Mouse (Mus musculus) 3T3-L1 (cell line): Measurements from ENCODE around the gene Lmntd1.

Experiments used
- DNase-seq: peaks from one replicate; pipeline ENCODE4 v3.0.0-alpha.2; 2015; ENCODE audit warnings: low read depth, low spot score

The Lmntd1 gene

DNA sequence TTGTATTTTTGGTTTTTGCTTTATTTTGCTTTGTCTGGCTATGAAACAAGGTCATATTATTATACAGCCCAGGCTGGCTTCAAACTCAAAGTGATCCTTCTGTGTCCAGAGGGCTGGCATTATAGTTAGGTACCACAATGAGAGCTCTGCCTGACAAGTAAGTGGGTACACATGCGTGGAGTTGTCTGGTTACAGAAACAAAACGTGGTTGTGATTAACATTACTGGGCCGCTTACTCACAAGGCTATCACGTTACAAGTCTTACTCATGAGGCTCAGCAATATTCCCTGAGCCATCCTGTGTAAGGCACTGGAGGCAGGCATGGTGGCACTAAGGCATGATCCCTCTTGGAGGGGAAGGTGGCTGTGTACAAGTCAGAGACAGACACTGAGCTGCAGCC, 49.4 kb downstream of the Lmntd1 start:
- peak; percentile 94 for DNase-seq

DNA sequence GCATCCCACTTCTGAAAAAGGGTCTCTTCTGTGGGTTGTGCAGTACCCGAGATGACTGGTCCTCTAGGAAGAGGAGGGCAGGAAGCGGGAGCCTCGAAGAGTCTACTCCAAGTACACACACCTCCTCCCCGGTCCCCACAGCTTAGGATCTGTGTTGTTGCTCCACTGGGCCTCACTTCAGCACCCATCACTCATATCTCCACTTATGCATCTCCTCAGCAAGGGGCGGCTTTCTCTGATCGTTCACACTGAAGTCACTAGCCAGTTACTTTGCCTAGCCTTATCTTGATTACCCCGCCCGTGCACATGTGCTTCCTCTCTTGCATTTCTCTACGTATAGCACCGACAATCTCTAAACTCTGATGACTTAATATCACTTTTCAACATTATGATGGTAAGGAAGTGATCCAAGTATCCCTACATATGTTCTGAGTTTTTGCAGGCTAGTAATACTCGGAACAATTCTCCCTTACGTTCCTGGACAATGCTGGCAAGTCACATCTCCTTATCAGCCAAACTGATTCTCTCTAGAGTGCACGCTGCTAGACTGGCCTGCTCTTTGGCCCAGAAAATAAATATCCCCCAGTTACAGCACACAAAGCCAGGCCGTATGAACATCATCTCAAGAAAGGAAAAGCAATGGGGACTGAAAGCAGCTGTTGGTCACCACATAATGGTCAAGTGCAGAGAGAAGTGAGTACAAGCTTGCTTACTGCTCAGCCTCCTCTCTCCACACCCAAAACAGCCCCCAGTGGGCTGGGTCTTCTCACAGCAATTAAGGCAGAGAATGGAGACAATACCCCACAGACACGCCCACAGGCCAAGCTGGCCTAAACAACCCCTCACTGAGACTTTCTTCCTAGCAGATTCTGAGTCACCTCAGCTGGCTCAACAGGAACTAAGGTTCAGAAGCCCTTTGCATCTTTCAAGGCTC, 56.8 kb downstream of the Lmntd1 start:
- DNase-seq: peak; percentile 32

DNA sequence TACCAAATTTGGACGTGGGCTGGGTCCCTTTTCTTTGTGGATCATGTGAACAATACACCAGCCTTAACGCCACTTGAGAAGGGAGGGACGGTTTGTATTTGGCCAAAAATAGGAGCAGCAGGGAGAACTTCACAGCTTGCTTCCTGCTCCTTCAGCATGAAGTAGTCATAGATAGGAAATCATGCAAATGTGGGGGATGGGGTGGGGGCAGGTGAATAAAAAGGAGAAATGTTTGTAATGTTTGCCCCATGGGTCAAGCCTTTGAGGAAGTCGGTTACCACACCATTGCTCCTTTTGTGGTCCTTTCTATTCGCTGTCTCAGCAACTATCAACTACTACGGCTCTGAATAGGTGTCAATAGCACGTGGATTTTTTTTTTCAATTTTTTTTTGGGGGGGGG, 60.9 kb downstream of the Lmntd1 start:
- DNase-seq: no peak

DNA sequence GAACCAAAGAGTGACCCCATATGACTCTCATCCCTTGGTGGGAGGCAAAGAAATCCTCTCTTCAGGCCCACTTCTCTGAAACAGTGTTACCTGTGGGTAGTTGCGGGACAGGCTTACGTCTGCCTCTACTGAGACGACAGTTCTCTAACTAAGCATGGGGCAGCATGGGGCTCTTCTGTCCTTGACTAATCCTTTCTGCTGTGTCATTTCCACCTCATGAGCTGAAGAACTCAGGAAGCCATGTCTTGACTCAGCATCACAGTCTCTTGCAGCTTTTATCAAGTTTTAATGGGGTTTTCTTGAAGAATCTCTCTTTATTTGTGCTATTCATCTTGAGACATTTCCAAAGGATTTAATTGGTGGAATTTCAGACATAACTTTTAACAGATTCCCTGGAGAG, 61.3 kb downstream of the Lmntd1 start:
- no peak for DNase-seq

DNA sequence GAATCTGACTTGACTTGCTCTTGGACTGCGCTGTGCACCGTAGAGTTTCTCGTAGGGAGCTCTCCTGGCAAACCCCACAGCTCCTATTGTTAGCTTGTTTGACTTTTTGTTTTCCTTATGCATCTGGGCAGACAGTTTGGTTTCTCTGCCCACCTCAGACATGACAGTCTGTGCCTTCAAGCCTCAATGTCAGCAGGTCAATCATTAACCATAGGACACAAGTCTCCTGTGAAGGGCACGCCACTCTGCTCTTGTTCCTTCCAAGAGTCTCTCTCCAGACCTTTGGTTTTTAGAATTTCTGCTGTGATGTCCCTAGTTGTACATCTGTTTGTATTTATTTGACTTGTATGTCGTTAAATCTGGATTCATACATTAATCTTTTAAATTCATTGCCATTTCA, 63.1 kb downstream of the Lmntd1 start:
- DNase-seq: no peak

DNA sequence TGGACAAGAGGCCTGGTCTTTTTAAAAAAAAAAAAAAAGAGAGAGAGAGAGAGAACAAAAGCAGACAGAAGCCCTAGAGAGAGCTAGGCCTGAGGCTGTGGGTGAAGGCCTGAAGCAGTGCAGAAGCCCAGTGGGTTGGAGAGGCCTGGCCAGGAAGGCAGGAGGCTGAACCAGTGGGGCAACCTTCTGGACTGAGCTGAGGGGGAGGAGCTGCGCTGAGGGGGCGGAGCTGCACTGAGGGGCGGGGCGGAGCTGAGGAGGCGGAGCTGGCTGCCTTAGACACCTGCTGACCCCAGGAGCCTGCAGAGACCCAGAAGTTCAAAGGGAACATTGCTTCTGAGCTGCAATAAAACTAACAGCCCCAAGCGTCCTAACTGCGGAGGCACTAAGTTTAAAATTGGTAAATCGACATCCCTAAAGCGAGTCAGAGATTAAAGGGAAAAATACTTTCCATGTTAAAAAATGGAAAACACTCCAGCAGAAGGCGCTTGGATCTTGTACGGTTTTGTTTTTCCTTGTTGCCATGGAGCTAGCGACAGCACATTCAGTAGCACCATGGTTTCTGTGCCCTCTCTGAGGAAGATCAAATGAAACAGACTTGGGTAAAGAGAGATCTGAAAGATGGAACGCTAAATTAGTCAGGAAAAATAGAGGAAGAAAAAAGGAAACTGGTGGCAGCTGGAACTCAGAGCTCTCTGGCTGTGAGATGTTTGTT, 68.0 kb downstream of the Lmntd1 start:
- DNase-seq: no peak

DNA sequence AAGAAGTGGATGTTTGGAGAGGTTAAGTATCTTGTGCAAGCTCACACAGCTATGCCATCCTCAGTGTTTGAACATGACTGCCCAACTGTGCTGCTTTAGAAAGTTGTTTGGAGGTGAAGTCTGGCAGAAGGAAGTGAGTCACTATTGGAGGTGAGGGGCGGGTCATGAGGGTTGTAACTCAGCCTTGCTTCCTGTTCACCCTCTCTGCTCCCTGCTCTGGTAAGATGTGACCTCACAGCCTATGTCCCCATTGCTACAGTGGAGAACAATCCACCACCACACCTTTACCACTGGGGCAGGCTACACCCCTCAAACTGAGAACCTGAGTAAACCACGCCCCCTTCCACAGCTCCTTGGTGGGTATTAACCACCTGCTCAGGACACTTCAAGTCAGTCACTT, 69.3 kb downstream of the Lmntd1 start:
- peak; percentile 42 for DNase-seq

DNA sequence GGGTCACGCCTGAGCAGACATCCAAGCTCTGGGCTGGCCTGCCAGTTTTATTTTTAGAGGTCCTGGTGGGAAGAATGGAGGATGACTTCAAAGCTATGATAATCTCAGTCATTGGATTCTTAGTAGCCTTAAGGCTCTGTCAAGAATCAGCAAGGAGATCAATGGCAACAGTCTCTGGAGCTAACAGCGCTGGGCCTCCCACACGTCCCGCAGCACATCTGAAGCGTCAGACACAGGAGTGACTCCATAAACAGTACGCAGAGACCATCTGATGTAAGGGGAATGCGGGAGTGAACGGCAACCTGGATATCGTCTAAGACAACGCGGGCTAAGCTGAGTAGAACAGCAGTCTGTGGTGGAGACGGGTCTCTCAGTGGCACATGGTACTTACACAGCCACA, 69.8 kb downstream of the Lmntd1 start:
- no peak for DNase-seq

DNA sequence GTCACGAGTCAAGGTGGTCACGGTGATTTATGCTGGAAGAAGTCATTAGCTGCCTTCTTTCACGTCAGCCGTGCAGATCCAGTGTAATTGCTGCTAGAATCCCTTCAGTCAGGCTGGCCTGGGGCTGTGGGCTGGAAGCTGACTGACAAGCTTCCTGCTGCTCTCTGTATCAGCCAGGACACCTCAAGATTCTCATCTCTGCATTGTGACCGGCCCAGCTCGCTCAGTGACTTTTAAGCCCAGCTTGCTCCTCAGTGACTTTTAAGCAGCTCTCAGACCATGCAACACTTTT, 74.6 kb downstream of the Lmntd1 start:
- no peak for DNase-seq

DNA sequence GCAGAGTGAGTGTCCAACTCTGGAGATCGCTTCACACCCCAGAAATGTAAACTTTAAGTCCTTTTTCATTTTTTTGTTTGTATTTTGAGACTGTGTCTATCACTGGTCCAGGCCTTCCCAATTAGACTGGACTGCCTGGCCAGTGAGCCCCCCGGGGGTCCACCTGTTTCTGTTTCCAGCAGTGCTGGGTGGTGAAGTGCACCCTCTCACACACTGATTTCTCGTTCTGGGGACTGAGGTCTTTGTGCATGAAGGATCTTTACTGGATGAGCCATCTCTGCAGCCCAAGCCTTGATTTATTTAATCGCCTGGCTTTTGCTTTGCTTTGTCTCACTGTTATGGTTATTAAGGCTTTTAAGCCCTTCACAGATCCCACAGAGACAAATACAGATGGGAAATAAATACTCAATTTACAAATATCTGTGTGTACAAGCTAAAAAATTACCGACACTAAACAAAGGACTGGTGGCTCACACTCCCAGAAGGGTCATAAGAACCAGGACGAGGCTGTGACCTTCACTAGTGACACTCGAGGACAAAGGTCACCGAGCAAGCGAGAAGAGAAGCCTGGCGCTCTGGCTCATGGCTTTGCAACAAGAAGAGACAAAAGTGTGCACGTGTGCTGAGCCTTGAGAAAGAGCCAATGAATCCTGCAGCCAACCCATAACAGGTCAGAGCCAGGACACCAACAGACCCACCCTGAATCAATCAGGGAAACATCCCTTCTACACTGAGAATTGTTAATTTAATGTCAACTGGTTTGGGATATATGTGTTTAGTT, 75.1 kb downstream of the Lmntd1 start:
- DNase-seq: no peak

DNA sequence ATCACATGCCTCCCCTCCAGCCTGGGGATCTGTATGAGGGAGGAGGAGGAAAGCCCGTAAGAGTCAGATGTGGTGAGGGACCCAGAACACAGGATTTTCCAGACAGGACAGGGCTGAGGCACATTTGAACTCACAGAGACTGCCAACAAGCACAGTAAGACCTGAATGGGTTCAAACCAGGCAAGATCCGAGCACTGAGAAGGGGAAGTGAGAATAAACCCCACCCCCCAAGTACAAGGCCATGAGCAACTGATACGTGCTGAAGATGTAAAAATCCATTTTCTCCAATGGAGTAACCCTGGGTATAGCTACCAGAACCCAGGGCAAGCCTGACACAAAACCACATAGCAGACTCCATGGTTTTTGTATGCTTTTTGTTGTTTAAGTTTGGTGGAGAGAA, 83.7 kb downstream of the Lmntd1 start:
- no peak for DNase-seq

DNA sequence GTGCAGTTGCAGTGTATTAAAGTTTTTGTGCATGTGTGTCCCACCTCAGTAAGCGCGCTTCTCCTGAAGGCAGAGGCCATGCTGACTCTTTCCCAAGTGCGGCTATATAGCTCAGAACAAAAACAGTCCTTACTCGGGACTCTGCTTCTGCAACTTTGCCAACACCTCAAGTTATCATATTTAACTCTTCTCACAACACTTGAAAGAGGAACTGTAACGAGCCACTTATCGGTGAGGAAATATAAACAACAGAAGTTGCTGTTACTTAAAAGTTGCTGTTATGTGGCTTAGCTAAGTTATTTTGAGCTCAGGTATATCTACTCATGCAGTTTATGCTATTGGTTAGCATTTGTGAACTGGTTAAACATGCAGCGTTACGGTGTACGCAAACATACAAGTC, 90.8 kb downstream of the Lmntd1 start:
- no peak for DNase-seq

DNA sequence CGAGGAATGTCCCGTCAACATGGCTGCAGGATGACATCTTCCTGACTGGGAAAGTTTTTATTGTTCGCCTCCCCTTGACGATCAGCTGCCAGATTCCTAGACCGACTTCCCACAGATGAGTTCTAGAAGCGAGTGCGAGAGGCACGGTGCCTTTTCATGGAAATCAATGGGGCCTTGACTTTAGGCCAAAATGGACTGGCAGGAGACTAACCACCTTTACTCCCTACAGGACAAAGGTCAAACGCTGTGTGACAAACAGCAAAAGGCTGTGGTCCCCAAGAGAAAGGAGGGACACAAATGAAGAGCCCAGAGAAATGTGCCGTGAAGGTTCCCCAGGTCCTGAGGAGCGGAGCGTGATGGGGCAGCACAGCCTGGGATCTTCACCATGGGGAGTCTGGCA, 91.5 kb downstream of the Lmntd1 start:
- no peak for DNase-seq

DNA sequence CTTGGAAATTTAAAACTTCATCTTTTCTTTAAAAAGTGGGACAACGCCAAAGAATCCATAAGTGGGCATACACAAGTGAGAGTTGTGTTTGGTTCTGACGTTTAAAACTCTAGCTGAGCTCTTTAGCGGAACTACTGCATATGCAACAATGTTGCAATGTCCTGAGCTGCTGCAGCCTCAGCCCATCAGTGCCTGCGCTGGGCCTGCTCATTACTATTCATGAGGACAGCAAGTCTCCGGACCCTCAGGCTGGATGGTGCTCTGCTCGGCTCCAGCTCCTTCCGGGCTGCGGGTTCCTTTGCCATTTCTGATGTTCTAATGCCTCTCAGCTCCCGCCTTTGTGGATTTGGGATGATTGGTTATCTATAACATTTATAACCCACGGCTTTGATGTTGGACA, 97.1 kb downstream of the Lmntd1 start:
- DNase-seq: no peak

DNA sequence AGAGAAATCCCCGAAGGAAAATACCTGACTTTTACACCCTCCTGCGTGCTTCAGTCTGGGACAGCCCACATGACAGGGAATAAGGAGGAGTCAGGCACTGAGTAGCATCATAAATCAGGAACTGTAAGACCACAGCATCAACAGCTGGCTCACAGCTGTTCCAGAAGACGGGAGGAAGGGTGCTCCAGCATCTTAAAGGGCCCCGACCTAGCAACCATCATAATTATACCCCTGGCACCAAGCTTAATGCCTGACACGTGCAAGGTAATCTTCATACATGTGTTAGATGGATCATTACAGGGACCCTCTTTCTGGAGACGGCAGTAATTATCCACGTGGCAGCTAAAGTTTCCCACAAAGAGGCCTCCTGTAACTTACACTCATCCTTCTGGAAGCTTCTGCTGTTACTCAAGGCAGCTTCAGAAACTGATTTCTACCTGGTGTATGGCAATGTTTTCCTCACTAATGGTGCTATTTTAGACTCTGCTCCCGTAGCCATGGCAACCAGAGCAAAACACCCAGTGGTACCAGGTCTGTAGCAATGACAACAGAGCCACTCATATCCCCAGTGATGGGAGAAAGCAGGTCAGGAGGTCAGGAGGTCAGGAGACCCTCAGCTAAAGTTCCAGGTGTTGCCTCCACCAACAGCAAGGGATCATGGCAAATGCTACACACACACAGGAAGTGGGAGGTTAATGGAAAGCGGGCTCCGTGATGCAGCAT, 98.1 kb downstream of the Lmntd1 start:
- peak; percentile 32 for DNase-seq

DNA sequence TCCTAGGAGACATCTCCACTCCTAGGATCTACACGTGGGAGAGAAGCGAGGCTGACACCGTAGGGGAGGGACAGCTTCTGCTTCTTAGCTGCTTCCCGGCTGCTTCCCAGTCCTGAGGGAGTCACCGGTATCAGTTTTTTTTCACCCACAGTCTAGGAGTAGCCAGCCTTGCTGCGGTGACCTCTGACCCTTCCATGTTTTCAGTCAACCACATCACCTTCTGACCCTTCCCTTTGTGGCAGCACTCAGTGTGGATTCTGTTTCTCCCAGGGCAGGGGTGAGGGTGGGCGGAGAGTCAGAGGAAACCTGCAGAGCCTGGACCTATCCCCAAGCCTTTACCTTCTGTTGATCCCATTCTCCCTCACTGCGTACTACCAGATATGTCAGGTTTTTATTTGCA, 102.9 kb downstream of the Lmntd1 start:
- no peak for DNase-seq

DNA sequence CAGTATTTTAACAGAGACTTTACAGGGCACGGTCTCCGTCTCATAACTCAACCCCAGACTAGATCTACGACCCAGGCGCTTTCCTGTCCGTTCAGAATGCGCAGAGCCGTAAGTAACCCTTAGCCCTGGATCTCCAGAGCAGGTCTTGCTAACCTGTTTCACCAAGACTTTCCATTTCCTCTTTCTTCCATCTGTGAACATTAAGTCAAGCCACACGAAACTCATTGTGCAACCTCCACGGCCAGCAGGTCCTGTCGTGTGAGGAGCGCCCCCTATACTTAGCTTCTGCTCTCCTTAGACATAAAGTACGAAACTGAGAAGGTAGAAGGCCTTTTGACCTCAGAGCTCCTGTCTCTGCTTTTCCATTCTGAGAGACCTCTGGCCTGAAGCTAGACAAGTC, 105.3 kb downstream of the Lmntd1 start:
- no peak for DNase-seq

DNA sequence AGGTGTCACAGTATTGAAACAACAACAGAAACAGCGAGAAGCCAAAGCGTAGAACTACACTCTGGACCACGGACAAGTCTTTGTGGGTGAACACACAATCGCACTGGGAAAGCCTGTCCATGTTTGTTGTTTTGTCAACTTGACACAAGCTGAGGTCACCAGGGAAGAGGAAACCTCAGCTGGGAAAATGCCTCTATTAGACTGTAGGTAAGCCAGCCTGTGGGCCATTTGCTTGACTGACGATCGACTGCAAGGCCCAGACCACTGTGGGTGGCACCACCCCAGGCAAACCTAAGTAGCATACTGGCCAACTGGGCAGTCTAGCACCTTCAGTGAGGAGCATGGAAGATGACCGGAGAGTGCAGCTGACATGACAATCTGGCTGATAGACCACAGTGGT, 112.4 kb downstream of the Lmntd1 start:
- no peak for DNase-seq

DNA sequence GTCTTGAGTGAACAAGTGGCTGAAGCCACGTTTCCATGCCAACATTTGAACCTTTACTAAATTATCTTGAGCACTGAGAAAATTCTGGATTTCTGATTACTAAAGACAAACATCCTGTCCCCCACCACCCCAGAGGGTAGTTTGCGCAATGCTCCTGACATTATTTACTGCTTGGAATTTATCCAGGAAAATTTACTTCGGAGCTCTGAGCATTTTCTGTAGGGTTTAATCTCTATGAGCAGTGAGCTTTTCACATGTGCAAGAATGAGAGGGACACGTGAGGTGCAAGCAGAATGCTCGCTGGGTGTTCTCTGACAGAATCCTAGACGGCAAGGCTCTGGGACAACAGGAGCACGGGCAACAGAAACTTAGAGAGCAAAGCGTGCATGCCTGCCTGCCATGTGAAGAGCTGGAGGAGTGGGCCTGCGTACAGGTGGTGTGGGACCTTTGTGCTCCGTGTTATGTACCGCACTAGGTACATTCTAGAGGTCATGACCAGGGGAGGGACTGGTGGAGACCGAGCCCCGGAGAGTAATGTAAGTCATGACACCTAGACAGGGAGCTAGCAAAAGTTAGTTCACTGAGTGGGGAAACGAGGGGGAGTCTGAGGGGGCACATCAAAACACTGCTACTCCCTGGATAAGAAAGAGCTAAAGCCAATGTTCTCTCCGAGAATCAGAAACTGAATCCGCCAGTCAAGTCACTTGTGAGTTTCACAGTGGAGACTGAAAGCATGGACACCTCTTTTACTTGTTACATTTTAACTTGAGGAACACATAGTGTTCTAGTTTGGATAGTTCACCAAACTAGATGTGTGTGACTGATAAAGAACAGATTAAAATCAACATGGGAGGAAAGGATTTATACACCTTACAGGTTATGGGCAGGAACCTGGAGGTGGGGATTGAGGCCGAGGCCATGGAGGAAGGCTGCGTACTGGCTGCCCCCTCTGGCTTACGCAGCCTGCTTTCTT, 114.3 kb downstream of the Lmntd1 start:
- DNase-seq: peak; percentile 51

DNA sequence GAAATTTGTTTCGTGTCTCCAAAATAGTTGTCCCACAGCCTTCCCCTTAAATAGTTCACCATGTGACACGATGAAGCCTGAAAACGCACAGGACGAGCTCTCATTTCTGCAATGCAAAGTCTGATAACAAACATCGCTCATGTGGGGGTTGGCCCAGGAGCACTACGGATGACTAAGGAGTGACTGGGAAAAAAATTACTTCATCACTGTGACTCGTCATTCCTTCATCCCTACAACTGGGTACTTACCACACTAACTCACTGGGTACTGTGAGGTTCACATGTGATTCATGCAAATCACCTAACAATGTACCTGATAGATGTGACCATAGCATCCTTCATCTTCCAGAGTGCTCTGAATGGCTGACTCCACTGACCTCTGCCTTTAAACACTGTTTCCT, 118.4 kb downstream of the Lmntd1 start:
- peak; percentile 55 for DNase-seq

DNA sequence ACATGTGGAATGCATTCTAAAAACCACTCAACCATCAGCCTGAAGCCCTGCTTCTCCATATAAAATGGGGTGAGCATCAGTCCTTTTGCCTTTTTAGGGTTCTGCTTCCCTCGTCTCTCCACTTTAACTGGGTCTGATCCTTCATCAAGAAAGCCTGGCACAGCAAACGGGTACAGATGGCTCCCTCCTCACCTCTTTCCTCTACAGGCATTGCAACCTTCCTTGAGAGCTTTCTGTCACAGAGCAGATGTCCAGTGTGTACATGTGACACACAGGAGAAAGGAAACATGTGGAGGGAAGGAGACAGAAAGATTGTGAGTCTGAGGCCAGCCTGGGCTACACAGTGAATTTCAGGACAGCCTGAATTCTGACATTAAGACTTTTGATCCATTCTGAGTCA, 125.9 kb downstream of the Lmntd1 start:
- no peak for DNase-seq
